Mouse (Mus musculus): ENCODE measurements around the gene Ccdc6. TPM values are rescaled to one million over a fixed set of nuclear protein-coding genes. Genes with fewer than 3 reads are reported as not detected.

Gene Ccdc6
- polyA plus RNA-seq, 1 experiment from 2014 or later, result 23.0 TPM

DNA sequence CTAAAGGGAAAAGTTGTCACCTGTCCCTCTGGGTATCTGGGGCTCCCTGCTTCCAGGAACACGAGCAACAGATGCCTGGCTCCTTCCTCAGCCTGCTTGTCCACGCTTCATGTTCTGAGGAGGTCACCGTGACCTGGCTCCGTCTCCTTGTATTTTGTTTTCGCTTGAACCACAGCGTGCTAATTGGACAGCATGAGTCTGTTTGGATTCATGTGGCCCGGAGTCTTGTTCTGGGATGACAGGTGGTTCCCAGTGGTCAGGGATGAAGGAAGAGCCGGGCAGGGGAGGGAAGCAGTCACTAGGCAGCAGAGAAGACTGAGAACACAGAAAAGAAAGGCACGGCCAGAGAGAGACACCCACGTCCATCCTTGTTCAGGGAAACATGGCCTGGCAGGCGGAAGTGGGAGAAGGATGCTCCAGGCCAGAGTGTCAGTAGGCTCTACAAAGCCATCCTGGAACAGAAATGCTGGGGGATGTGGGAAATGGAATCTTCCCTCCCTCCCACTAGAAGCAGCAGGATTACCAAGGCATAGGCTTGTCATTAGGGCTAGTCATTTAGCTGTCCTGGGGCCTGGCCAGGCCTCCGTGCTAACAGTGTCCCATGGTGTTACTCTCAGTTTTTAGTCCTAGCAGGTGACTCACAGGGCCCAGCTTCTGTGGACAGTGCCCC is 62.9 kb downstream of the Ccdc6 start:
- H3K4me2 ChIP-seq, result no peak overlapping the region
- H3K27me3 ChIP-seq, result no peaks in the 10 kb centered on the region
- H3K9ac ChIP-seq, result no peak overlapping the region
- H3K27ac ChIP-seq (replicated peaks), result no peak overlapping the region
- ATAC-seq (ENCODE audit: low FRiP score, low read depth), result no peak
- 73% methylated on average over 12 of the region's 12 CpGs for WGBS
- no peak overlapping the region for H3K4me3 ChIP-seq
- H3K4me1 ChIP-seq (replicated peaks), result peaks cover 8% of the 10 kb centered on the region
- no peaks in the 10 kb centered on the region for H3K9me3 ChIP-seq
- H3K36me3 ChIP-seq, result peaks cover 16% of the 10 kb centered on the region

DNA sequence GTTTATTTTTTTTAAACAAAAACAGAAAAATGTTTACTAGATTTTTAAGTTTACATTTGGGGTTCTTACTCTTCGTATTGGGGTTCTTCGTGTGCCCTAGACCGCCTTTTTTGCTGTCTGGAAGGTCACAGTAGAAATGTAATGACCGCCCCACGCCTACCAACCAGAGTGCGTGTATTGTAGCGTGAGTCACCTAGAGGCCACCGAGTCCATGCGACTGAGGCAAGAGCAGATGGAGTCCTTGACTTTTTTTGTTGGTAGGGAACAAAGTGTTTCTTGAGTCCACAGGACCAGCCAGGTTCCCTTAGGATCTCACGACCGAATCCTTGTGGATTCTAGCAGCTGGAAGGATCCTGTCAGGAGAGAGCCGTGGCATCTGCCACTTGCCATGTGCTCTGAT is 63.9 kb downstream of the Ccdc6 start:
- ATAC-seq (ENCODE audit: low FRiP score, low read depth), result no peak
- Histone ChIP-seq H3K9ac (no peak overlapping the region), H3K4me3 (no peak overlapping the region), H3K27ac (replicated peaks) (no peak overlapping the region), H3K27me3 (no peaks in the 10 kb centered on the region), H3K4me2 (no peak overlapping the region), H3K36me3 (peaks cover 11% of the 10 kb centered on the region), H3K9me3 (no peaks in the 10 kb centered on the region), H3K4me1 (replicated peaks) (peaks cover 13% of the 10 kb centered on the region)
- WGBS, result 89% methylated on average over 12 of the region's 12 CpGs

DNA sequence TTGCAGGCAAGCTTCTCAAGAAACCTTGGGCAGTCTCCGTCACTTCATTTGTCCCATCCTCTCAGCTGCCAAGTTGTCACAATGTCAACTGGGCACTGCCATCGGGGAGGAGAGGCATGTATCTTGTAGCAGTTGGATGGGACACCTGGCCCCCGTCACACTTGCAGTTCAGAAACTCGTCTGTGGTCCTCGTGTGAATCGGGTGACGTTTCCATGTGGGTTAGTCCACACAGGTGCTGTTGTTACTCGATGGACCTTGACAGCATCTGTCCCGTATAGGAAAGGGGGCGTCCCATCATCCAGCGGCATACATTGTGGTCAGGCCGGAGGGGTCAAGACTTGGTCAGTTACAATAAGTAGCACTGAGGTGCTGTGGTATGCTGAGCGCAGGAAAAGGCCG is 64.6 kb downstream of the Ccdc6 start:
- peaks cover 13% of the 10 kb centered on the region for H3K4me1 ChIP-seq (replicated peaks)
- no peaks in the 10 kb centered on the region for H3K9me3 ChIP-seq
- peaks cover 5% of the 10 kb centered on the region for H3K36me3 ChIP-seq
- H3K4me2 ChIP-seq, result no peak overlapping the region
- no peak for ATAC-seq (ENCODE audit: low FRiP score, low read depth)
- no peaks in the 10 kb centered on the region for H3K27me3 ChIP-seq
- no peak overlapping the region for H3K9ac ChIP-seq
- 89% methylated on average over 14 of the region's 14 CpGs for WGBS
- H3K4me3 ChIP-seq, result no peak overlapping the region
- no peak overlapping the region for H3K27ac ChIP-seq (replicated peaks)

DNA sequence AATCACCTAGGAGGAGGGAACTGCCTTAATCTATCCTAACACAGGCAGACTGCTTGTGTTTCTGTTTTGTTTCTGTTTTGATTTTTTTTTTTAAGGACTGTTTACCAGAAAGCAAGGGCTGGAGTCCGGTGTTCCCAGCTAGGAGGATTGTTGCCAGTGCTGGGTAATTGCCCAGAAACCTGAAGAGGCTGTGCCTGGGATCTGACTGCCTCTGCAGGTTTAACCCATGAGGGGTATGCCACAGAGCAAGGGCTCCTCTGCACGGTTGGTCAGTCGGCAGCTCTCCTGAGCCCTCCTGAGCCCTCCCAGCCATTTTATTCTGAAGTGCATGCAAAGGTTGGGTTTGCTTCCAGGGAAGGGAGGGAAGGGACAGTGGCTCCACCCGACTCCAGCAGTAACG is 66.8 kb downstream of the Ccdc6 start:
- H3K4me3 ChIP-seq, result no peak overlapping the region
- 0 out of 2 replicates have a peak, but pooled peaks cover 6% of the 10 kb centered on the region for H3K36me3 ChIP-seq
- no peak for ATAC-seq (ENCODE audit: low FRiP score, low read depth)
- 48% methylated on average over 5 of the region's 5 CpGs for WGBS
- H3K4me1 ChIP-seq (replicated peaks), result peaks cover 16% of the 10 kb centered on the region
- H3K4me2 ChIP-seq, result no peak overlapping the region
- peak overlapping the region; percentile 62 for H3K27ac ChIP-seq (replicated peaks)
- no peak overlapping the region for H3K9ac ChIP-seq
- H3K27me3 ChIP-seq, result no peaks in the 10 kb centered on the region
- H3K9me3 ChIP-seq, result no peaks in the 10 kb centered on the region

DNA sequence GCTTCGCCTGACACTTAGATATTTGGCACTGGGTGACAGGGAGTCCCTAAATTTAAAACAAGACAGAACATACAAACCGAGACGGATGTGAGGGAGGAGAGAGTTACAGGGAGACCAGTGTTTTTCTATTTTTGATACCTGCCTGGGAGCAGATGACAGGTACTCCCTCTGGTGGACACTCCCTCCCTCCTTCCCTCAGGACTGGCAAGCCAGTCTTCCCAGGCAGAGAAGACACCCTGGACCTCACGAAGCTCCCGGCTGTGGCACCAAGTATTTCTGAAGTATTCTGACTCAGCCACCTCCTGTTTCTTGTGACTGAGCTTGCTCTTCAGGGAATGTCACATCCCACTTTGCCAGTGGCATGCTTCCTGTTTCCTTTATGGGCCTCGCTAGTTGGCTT is 69.0 kb downstream of the Ccdc6 start:
- no peaks in the 10 kb centered on the region for H3K9me3 ChIP-seq
- no peak overlapping the region for H3K4me3 ChIP-seq
- 0 out of 2 replicates have a peak, but pooled peaks cover 6% of the 10 kb centered on the region for H3K36me3 ChIP-seq
- no peak overlapping the region for H3K9ac ChIP-seq
- H3K27ac ChIP-seq (replicated peaks), result no peak overlapping the region
- 75% methylated on average over 6 of the region's 6 CpGs for WGBS
- ATAC-seq (ENCODE audit: low FRiP score, low read depth), result no peak
- H3K27me3 ChIP-seq, result no peaks in the 10 kb centered on the region
- H3K4me2 ChIP-seq, result no peak overlapping the region
- H3K4me1 ChIP-seq (replicated peaks), result peaks cover 24% of the 10 kb centered on the region

DNA sequence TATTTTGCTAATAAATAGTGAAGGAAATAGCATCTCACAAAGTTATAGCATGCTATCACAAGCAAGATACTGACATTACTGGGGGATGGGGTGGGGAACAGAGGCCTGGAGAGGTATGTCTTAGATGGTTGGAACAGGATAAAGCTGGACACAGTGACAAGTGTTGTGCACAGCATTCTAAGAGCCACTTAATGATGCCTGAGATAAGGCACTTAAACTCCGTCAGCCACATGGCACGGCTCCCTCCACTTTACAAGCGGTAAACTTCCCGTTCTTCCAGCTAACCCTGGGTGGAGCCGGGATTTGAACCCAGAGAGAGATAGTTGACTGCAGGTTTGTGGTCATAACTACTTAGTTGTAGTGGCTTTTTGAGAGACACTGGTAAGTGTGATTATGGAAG is 69.5 kb downstream of the Ccdc6 start:
- Histone ChIP-seq H3K4me3 (no peak overlapping the region), H3K27ac (replicated peaks) (no peak overlapping the region), H3K4me1 (replicated peaks) (peaks cover 24% of the 10 kb centered on the region), H3K27me3 (no peaks in the 10 kb centered on the region), H3K4me2 (no peak overlapping the region), H3K36me3 (0 out of 2 replicates have a peak, but pooled peaks cover 6% of the 10 kb centered on the region), H3K9ac (no peak overlapping the region), H3K9me3 (no peaks in the 10 kb centered on the region)
- 96% methylated on average over 5 of the region's 5 CpGs for WGBS
- no peak for ATAC-seq (ENCODE audit: low FRiP score, low read depth)

DNA sequence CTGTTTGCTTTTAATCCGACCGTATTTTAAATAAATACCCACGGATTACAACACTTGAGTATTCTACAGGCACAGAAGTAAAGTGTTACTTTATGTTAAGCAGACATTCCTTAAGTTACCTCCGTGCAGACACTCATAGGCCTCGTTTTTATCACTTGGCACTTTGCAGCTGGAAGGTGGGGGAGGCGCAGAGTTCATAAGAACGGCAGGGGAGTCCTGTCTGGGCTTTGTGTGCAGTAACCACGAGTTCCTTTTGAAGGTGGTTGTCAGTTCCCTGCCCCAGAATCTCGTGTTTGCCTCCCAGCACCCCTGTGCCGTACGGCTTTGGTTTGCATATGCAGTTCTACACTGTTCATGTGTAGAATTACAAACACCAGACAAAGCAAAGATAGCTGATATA is 70.7 kb downstream of the Ccdc6 start:
- Histone ChIP-seq H3K9me3 (no peaks in the 10 kb centered on the region), H3K27me3 (no peaks in the 10 kb centered on the region), H3K36me3 (0 out of 2 replicates have a peak, but pooled peaks cover 6% of the 10 kb centered on the region), H3K27ac (replicated peaks) (no peak overlapping the region), H3K4me3 (no peak overlapping the region), H3K4me1 (replicated peaks) (peaks cover 24% of the 10 kb centered on the region), H3K9ac (no peak overlapping the region), H3K4me2 (no peak overlapping the region)
- no peak for ATAC-seq (ENCODE audit: low FRiP score, low read depth)
- 83% methylated on average over 11 of the region's 11 CpGs for WGBS

DNA sequence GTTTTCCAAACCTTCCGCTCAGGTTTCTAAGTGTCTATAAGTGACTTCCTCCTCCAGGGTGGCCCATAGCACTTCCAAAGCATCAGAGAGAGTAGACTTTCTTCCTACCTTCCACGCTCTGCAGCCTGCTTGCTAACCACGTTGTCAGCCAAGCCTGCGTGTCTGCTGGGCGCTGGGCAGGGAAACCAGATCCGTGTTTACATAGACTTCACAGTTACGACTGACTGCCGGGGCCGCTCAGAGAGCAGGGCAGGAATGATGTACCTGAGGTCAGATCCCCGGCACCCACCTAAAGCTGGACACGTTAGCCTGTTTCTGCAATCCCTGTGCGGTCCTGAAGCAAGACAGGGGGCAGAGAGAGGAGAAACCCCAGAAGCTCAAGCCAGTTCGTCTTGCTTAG is 71.5 kb downstream of the Ccdc6 start:
- WGBS, result 82% methylated on average over 13 of the region's 13 CpGs
- Histone ChIP-seq H3K9me3 (no peaks in the 10 kb centered on the region), H3K4me3 (no peak overlapping the region), H3K27me3 (no peaks in the 10 kb centered on the region), H3K4me1 (replicated peaks) (peaks cover 23% of the 10 kb centered on the region), H3K4me2 (no peak overlapping the region), H3K36me3 (0 out of 2 replicates have a peak, but pooled peaks cover 6% of the 10 kb centered on the region), H3K27ac (replicated peaks) (peak overlapping the region; percentile 22; the same call in 1 of the 2 replicates), H3K9ac (no peak overlapping the region)
- ATAC-seq (ENCODE audit: low FRiP score, low read depth), result no peak

DNA sequence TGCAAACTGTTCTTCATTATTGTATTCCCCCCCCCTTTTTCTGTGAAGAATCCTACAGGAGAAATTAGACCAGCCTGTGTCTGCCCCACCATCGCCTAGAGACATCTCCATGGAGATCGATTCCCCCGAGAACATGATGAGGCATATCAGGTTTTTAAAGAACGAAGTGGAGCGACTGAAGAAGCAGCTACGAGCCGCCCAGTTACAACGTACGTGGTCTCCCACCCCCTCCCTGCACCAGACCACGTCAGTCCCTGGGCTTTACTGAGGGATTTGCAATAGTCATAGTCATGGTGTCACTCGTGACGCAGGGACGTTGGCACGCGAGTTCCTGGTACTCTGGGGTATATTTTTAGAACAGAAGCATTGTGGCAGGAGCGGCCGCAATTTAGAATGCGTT is 72.1 kb downstream of the Ccdc6 start:
- WGBS, result 48% methylated on average over 18 of the region's 18 CpGs
- Histone ChIP-seq H3K36me3 (0 out of 2 replicates have a peak, but pooled peaks cover 6% of the 10 kb centered on the region), H3K9me3 (no peaks in the 10 kb centered on the region), H3K27me3 (no peaks in the 10 kb centered on the region), H3K9ac (no peak overlapping the region), H3K4me2 (0 out of 2 replicates have a peak overlapping the region, but pooled peaks have one; percentile 2), H3K27ac (replicated peaks) (peak overlapping the region; percentile 22; the same call in 1 of the 2 replicates), H3K4me1 (replicated peaks) (peaks cover 17% of the 10 kb centered on the region), H3K4me3 (no peak overlapping the region)
- peak; percentile 51; the same call in 1 of the 2 replicates for ATAC-seq (ENCODE audit: low FRiP score, low read depth)

DNA sequence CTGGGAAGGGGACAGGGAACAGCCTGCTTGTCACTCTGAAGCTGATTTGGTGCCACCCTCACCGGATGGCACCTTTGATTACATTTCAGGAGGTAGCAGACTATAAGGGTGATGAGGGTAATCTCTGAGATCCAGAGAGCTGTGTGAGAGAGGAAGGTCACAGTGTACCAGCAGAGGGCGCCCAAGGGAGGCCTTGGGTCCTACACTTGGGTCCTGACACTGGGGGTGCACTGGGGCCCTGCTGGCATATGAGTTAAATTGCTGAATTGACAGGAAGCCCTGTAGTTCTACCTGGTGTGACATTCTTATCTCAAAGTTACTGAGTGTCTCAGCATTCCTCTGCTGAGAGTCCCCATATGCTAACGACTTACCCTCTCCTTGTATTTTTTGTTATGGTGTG is 76.4 kb downstream of the Ccdc6 start:
- H3K4me1 ChIP-seq (replicated peaks), result peaks cover 11% of the 10 kb centered on the region
- WGBS, result 63% methylated on average over 3 of the region's 3 CpGs
- no peak overlapping the region for H3K9ac ChIP-seq
- H3K9me3 ChIP-seq, result no peaks in the 10 kb centered on the region
- no peak overlapping the region for H3K4me3 ChIP-seq
- no peak overlapping the region for H3K4me2 ChIP-seq
- no peaks in the 10 kb centered on the region for H3K27me3 ChIP-seq
- ATAC-seq (ENCODE audit: low FRiP score, low read depth), result no peak
- H3K36me3 ChIP-seq, result peaks cover 3% of the 10 kb centered on the region; the same call in 1 of the 2 replicates
- H3K27ac ChIP-seq (replicated peaks), result no peak overlapping the region

DNA sequence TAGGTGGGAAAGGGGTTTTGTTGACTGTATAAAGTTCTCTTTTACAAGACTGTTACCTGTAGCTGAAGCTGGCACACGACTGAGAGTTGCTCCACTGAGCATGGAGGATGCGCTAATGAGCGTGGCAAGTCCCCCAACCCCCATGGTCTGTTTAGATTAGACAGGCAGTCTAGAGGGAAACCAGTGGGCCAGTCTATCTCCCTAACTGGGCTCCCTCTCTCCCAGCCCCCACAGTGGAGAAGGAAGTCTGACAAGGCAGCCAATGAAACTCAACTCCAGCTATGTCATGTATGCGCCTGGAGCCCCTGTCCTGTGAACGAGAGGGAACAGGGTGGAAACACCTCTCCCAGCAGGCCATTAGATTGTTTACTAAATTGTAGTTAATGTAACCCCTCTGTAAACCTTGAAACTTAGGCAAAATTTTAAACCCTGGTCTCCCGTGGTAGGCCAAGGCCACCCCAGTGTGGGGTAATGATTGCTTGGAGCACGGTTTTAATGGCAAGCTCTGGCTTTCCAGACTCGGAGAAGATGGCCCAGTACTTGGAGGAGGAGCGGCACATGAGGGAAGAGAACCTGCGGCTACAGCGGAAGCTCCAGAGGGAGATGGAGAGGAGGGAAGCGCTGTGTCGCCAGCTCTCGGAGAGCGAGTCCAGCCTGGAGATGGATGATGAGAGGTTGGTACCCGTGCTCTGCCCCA is 77.7 kb downstream of the Ccdc6 start:
- Histone ChIP-seq H3K4me2 (no peak overlapping the region), H3K4me1 (replicated peaks) (no peaks in the 10 kb centered on the region), H3K27me3 (no peaks in the 10 kb centered on the region), H3K4me3 (no peak overlapping the region), H3K27ac (replicated peaks) (no peak overlapping the region), H3K9ac (no peak overlapping the region), H3K9me3 (no peaks in the 10 kb centered on the region), H3K36me3 (peaks cover 3% of the 10 kb centered on the region; the same call in 1 of the 2 replicates)
- no peak for ATAC-seq (ENCODE audit: low FRiP score, low read depth)
- WGBS, result 74% methylated on average over 16 of the region's 16 CpGs

DNA sequence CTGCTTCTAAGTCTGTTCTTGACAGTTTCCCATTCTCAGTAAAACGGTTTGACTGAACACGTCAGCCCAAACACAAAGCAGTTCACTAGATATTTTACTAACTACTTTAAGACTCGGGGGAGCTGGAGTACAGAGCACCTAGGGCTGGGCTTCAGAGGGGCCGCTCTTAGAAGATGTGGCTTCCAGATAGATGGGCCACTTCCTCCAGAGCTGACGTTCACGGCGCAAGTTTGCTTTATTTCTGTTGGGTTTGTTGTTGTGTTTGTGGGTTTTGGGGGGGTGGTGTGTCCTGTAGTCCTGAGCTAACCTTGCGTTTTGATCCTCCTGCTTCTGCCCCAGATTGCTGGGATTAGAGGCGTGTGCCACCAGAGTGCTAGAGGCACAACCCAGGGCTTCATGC is 83.8 kb downstream of the Ccdc6 start:
- WGBS, result 92% methylated on average over 9 of the region's 9 CpGs
- H3K27me3 ChIP-seq, result no peaks in the 10 kb centered on the region
- no peak overlapping the region for H3K4me3 ChIP-seq
- no peak for ATAC-seq (ENCODE audit: low FRiP score, low read depth)
- H3K4me1 ChIP-seq (replicated peaks), result peaks cover 14% of the 10 kb centered on the region
- peaks cover 3% of the 10 kb centered on the region; the same call in 1 of the 2 replicates for H3K36me3 ChIP-seq
- H3K9me3 ChIP-seq, result no peaks in the 10 kb centered on the region
- H3K9ac ChIP-seq, result no peak overlapping the region
- H3K27ac ChIP-seq (replicated peaks), result no peak overlapping the region
- H3K4me2 ChIP-seq, result no peak overlapping the region

Data from hindbrain, embryonic 15.5 days (tissue).